Mouse (Mus musculus) adrenal gland, postnatal 0 days (tissue): ENCODE measurements around the gene Capn8. TPM values are rescaled to one million over a fixed set of nuclear protein-coding genes. Genes with fewer than 3 reads are reported as not detected.

Source experiments
- polyA plus RNA-seq: library from polyadenylated mRNA; unstranded; fragments of >200 nt; fragmentation: Nextera tagmentation; extraction: Ambion mirVana; gene quantifications from 2 replicates; pipeline ENCODE4 v1.2.1, GENCODE M21; 2015

The Capn8 gene
- 0.30 TPM in 1 of 2 replicates, not detected in the other for polyA plus RNA-seq

DNA sequence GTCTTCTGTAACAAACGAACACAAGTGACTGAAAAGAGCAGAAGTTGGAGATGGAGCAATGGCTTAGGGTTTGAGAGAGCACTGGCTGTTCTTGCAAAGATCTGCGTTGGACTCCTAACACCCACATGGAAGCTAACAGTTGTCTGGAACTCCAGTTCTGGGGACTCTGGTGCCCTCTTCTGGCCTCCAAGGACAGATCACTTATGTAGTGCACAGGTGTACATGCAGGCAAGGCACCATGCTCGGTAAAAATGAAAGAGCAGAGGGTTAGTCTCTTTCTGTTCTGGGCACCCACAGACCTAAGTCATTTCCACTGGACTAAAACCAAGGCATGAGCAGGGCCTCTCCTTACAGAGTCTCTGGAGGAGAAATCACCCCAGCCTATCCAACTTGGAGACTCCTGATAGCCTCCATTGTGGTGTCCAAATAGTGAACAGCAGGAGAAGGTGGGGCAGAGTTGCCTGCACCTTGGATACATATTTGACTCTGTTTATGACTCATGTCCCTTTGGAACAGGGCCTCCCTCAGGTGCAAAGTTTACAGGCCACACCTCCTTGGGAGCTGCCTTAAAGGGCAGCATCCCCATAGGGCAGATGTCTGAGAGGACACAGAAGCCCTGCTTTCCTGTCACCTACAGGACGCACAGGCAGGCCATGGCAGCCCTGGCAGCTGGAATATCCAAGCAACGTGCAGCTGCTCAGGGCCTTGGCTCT, at the start of gene Capn8:
TSS of gene Capn8 (plus strand) at position 600 of the 713 bp plus-strand sequence.

DNA sequence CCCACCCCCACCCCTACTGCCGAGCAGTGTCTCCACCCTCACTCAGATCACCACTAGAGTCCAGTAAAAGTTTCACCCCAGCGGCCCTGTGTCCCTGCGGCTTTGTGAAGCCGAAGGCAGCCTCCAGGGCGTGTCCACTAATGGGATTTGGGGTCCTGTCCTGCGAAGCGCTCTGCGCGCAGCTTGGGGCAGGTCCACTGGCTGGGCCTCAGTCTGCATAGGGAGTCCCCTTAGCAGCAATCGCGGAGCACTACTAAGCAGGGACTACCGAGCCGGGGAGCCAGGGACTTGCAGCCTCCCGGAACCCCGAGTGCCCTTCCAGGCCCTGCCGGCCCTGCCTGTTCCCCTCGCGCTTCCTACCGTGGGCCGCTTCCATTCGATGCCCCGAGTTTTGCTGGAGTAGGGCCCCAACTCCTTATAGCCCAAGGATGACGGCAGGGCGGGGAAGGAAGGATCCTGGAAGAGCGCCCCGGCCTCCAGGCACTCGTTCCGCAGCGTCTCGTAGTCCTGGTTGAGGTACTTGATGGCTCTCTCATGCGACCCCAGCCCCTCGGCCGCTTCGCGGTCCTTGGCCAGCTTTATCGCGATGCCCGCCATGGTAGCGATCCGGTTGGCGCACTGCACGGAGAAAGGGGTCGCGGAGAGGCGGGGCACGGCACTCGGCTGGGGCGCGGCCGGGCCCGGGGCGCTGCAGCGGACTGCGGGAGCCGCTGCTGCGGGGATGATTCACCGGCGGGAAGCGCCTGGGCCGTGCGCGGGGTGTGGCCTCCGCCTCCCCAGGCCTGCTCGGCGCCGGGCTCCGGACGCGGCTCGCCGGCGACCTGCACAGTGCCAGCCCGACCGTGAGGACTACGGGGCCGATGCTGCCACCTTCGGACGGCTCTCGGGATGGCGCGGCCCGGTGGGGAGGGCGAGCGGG, 47.8 kb upstream of the Capn8 start, which contains the start of gene Capn2:
TSS of gene Capn2 (minus strand) at position 851 of the 919 bp plus-strand sequence.

Other genes with a start within 250 kb of the Capn8 start
- 9.1 and 12.7 TPM in 2 replicates for gene Fbxo28, start 223.4 kb upstream of the Capn8 start, polyA plus RNA-seq
- gene Trp53bp2, start 155.8 kb upstream of the Capn8 start, polyA plus RNA-seq, result 12.1 and 13.7 TPM in 2 replicates
- 58.1 and 58.5 TPM in 2 replicates for gene Capn2, start 47.4 kb upstream of the Capn8 start, polyA plus RNA-seq
- not detected in 2 replicates for gene Ccdc185, start 184.2 kb downstream of the Capn8 start, polyA plus RNA-seq
- 8.8 and 15.5 TPM in 2 replicates for gene Susd4, start 198.9 kb downstream of the Capn8 start, polyA plus RNA-seq